Mouse (Mus musculus) embryonic facial prominence, embryonic 15.5 days (tissue): ENCODE data around the gene Ppp1r11. TPM values are rescaled to one million over a fixed set of nuclear protein-coding genes. Genes with fewer than 3 reads are reported as not detected.

Experiments
- ATAC-seq: fragments of 200-750 bp; cut with Nextera tagmentation; 2 replicates; pipeline ENCODE4 v1.8.0; 2017; ENCODE audit warnings: low read depth, moderate TSS enrichment; ENCODE audit not compliant: insufficient number of reproducible peaks, low FRiP score, low TSS enrichment
- H3K27ac ChIP-seq: fragments of 300-500 bp; sonication (generic); replicated peaks from 2 replicates; pipeline ENCODE4 v1.5.1; 2015; ENCODE audit warnings: mild to moderate bottlenecking, inconsistent platforms
- H3K27me3 ChIP-seq: fragments of 300-500 bp; sonication (generic); 2 replicates; pipeline ENCODE4 v1.6.1; 2015; ENCODE audit warnings: inconsistent platforms
- H3K36me3 ChIP-seq: fragments of 300-500 bp; sonication (generic); 2 replicates; pipeline ENCODE4 v1.6.1; 2015; ENCODE audit warnings: mild to moderate bottlenecking, inconsistent platforms
- H3K4me1 ChIP-seq: fragments of 300-500 bp; sonication (generic); 2 replicates; pipeline ENCODE4 v1.6.1; 2015; ENCODE audit warnings: inconsistent platforms
- H3K4me2 ChIP-seq: fragments of 300-500 bp; sonication (generic); replicated peaks from 2 replicates; pipeline ENCODE4 v1.6.1; 2015; ENCODE audit warnings: mild to moderate bottlenecking, inconsistent platforms
- H3K4me3 ChIP-seq: fragments of 300-500 bp; sonication (generic); replicated peaks from 2 replicates; pipeline ENCODE4 v1.5.1; 2015; ENCODE audit warnings: mild to moderate bottlenecking, inconsistent platforms
- H3K9ac ChIP-seq: fragments of 300-500 bp; sonication (generic); 2 replicates; pipeline ENCODE4 v1.6.1; 2015; ENCODE audit warnings: inconsistent platforms
- H3K9me3 ChIP-seq: fragments of 300-500 bp; sonication (generic); replicated peaks from 2 replicates; pipeline ENCODE4 v1.6.1; 2016; ENCODE audit warnings: inconsistent platforms
- WGBS: fragments of 180-500 bp; shearing (Covaris S2); methylation state at CpG from one replicate; pipeline ENCODE4 v1.1.7; 2015; 5-methylcytosine and 5-hydroxymethylcytosine counted together
- polyA plus RNA-seq: library from polyadenylated mRNA; unstranded; fragments of >200 nt; fragmentation: Nextera tagmentation; extraction: Ambion mirVana; gene quantifications from 2 replicates; pipeline ENCODE4 v1.2.1, GENCODE M21; 2015

The Ppp1r11 gene
- polyA plus RNA-seq, 1 experiment from 2014 or later = 111 TPM

- Histone ChIP-seq H3K27me3 (no peaks in the 10 kb centered on the region), H3K27ac (no peak overlapping the region), H3K4me3 (no peak overlapping the region), H3K9me3 (no peaks in the 10 kb centered on the region), H3K4me2 (no peak overlapping the region), H3K9ac (no peak overlapping the region), H3K4me1 (no peaks in the 10 kb centered on the region), H3K36me3 (no peaks in the 10 kb centered on the region)
- ATAC-seq = no peak
- 48% methylated on average over 4 of the region's 4 CpGs for WGBS
Observed at GRCm38 (mm10) chr17:36909802-36910201, 41.7 kb downstream of the Ppp1r11 start.

GRCm38 (mm10) chr17:36908235-36908634 is 43.3 kb downstream of the Ppp1r11 start:
- H3K27ac ChIP-seq = no peak overlapping the region
- H3K9ac ChIP-seq = no peak overlapping the region
- 41% methylated on average over 1 of the region's 1 CpGs for WGBS
- no peaks in the 10 kb centered on the region for H3K36me3 ChIP-seq
- no peak overlapping the region for H3K4me2 ChIP-seq
- no peaks in the 10 kb centered on the region for H3K27me3 ChIP-seq
- H3K9me3 ChIP-seq = no peaks in the 10 kb centered on the region
- 0 out of 2 replicates have a peak, but pooled peaks have one; percentile 39 for ATAC-seq
- H3K4me3 ChIP-seq = no peak overlapping the region
- H3K4me1 ChIP-seq = no peaks in the 10 kb centered on the region

- no peak overlapping the region for H3K27ac ChIP-seq
- H3K9me3 ChIP-seq = no peaks in the 10 kb centered on the region
- no peaks in the 10 kb centered on the region for H3K36me3 ChIP-seq
- WGBS = 71% methylated on average over 3 of the region's 3 CpGs
- no peak overlapping the region for H3K4me2 ChIP-seq
- no peak overlapping the region for H3K4me3 ChIP-seq
- no peaks in the 10 kb centered on the region for H3K4me1 ChIP-seq
- no peaks in the 10 kb centered on the region for H3K27me3 ChIP-seq
- H3K9ac ChIP-seq = no peak overlapping the region
- no peak for ATAC-seq
Observed at GRCm38 (mm10) chr17:36903651-36904050, 47.9 kb downstream of the Ppp1r11 start.

- Histone ChIP-seq H3K9me3 (no peaks in the 10 kb centered on the region), H3K27ac (no peak overlapping the region), H3K27me3 (no peaks in the 10 kb centered on the region), H3K4me3 (no peak overlapping the region), H3K4me2 (no peak overlapping the region), H3K4me1 (no peaks in the 10 kb centered on the region), H3K36me3 (no peaks in the 10 kb centered on the region), H3K9ac (no peak overlapping the region)
- WGBS = 26% methylated on average over 1 of the region's 1 CpGs
- no peak for ATAC-seq
Observed at GRCm38 (mm10) chr17:36900691-36901090, 50.9 kb downstream of the Ppp1r11 start.

GRCm38 (mm10) chr17:36900001-36900400 is 51.5 kb downstream of the Ppp1r11 start:
- H3K4me3 ChIP-seq = no peak overlapping the region
- no peak overlapping the region for H3K4me2 ChIP-seq
- H3K9me3 ChIP-seq = no peaks in the 10 kb centered on the region
- no peaks in the 10 kb centered on the region for H3K36me3 ChIP-seq
- no peak overlapping the region for H3K27ac ChIP-seq
- H3K27me3 ChIP-seq = no peaks in the 10 kb centered on the region
- no peaks in the 10 kb centered on the region for H3K4me1 ChIP-seq
- H3K9ac ChIP-seq = no peak overlapping the region
- WGBS = 82% methylated on average over 5 of the region's 5 CpGs
- no peak for ATAC-seq

GRCm38 (mm10) chr17:36899376-36899775 is 52.2 kb downstream of the Ppp1r11 start:
- Histone ChIP-seq H3K4me1 (no peaks in the 10 kb centered on the region), H3K4me2 (no peak overlapping the region), H3K27me3 (no peaks in the 10 kb centered on the region), H3K36me3 (no peaks in the 10 kb centered on the region), H3K9me3 (no peaks in the 10 kb centered on the region), H3K9ac (no peak overlapping the region), H3K27ac (no peak overlapping the region), H3K4me3 (no peak overlapping the region)
- ATAC-seq = no peak
- 72% methylated on average over 4 of the region's 4 CpGs for WGBS

Other genes starting within 250 kb of the Ppp1r11 start
- gene H2-M10.5, start 178.8 kb downstream of the Ppp1r11 start, polyA plus RNA-seq = not detected in 2 replicates
- gene H2-M10.6, start 139.6 kb downstream of the Ppp1r11 start, polyA plus RNA-seq = not detected in 2 replicates
- gene Trim26, start 114.6 kb downstream of the Ppp1r11 start, polyA plus RNA-seq = 43.3 and 45.3 TPM in 2 replicates
- 0.15 and 0.17 TPM in 2 replicates for gene Trim15, start 84.5 kb downstream of the Ppp1r11 start, polyA plus RNA-seq
- 1.7 and 2.3 TPM in 2 replicates for gene Trim10, start 82.2 kb downstream of the Ppp1r11 start, polyA plus RNA-seq
- gene Trim40, start 61.6 kb downstream of the Ppp1r11 start, polyA plus RNA-seq = not detected in 2 replicates
- not detected in 2 replicates for gene Trim31, start 53.6 kb downstream of the Ppp1r11 start, polyA plus RNA-seq
- 7.5 and 9.4 TPM in 2 replicates for gene Rnf39, start 8.8 kb downstream of the Ppp1r11 start, polyA plus RNA-seq
- 94.7 and 98.6 TPM in 2 replicates for gene Znrd1, start 6.8 kb upstream of the Ppp1r11 start, polyA plus RNA-seq
- gene Znrd1as, start 6.9 kb upstream of the Ppp1r11 start, polyA plus RNA-seq = 5.7 and 5.9 TPM in 2 replicates
- not detected in 2 replicates for gene 2410137M14Rik, start 29.5 kb upstream of the Ppp1r11 start, polyA plus RNA-seq
- 0.67 and 0.95 TPM in 2 replicates for gene H2-M5, start 37.8 kb upstream of the Ppp1r11 start, polyA plus RNA-seq
- 52.2 and 62.2 TPM in 2 replicates for gene Zfp57, start 49.4 kb upstream of the Ppp1r11 start, polyA plus RNA-seq
- gene Mog, start 71.7 kb upstream of the Ppp1r11 start, polyA plus RNA-seq = 0.09 TPM in 1 of 2 replicates, not detected in the other
- 11.5 and 15.0 TPM in 2 replicates for gene Gabbr1, start 94.2 kb upstream of the Ppp1r11 start, polyA plus RNA-seq
- gene Olfr90, start 136.8 kb upstream of the Ppp1r11 start, polyA plus RNA-seq = 0.07 TPM in 1 of 2 replicates, not detected in the other
- not detected in 2 replicates for gene Olfr91, start 146.5 kb upstream of the Ppp1r11 start, polyA plus RNA-seq
- gene Olfr92, start 168.3 kb upstream of the Ppp1r11 start, polyA plus RNA-seq = not detected in 2 replicates
- 0.05 TPM in 1 of 2 replicates, not detected in the other for gene Olfr93, start 209.8 kb upstream of the Ppp1r11 start, polyA plus RNA-seq
- gene Ubd, start 242.2 kb upstream of the Ppp1r11 start, polyA plus RNA-seq = 0.18 TPM in 1 of 2 replicates, not detected in the other
- gene Olfr94, start 249.3 kb upstream of the Ppp1r11 start, polyA plus RNA-seq = 0.12 TPM in 1 of 2 replicates, not detected in the other